Mouse (Mus musculus) E14TG2a.4 (cell line): ENCODE results near the gene Katna1.

Source experiments
- CTCF ChIP-seq: conservative IDR thresholded peaks from 2 replicates; pipeline ENCODE4 v1.5.1; 2014; ENCODE audit warnings: low read length
- NANOG ChIP-seq: IDR thresholded peaks from 2 replicates; pipeline ENCODE4 v1.6.1; 2014; ENCODE audit warnings: borderline replicate concordance, low read length, mixed read lengths
- POU5F1 ChIP-seq: IDR thresholded peaks from 2 replicates; pipeline ENCODE4 v1.6.1; 2014; ENCODE audit warnings: low read length, borderline replicate concordance

DNA sequence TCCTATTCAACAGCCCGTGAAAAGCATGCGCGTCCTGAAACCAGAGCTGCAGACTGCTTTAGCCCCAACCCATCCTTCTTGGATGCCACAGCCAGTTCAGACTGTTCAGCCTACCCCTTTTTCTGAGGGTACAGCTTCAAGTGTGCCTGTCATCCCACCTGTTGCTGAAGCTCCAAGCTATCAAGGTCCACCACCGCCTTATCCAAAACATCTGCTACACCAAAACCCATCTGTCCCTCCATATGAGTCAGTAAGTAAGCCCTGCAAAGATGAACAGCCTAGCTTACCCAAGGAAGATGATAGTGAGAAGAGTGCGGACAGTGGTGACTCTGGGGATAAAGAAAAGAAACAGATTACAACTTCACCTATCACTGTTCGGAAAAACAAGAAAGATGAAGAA is 23.2 kb upstream of the Katna1 start:
- TF ChIP-seq CTCF (no peak), NANOG (no peak), POU5F1 (no peak)
